Mouse (Mus musculus) embryo, embryonic 9.5 days (tissue): ENCODE results near the gene Taldo1.
A peak's percentile ranks its signal among the peaks of the same experiment; 100 is the strongest.
"Not testable (repeated sequence)": the region's sequence is repeated elsewhere in the genome, so short reads cannot be mapped to it uniquely, and the experiment has no call there.

Experiments
- DNase-seq: peaks from one replicate; pipeline ENCODE4 v3.0.0-alpha.2; 2017; ENCODE audit errors: extremely low spot score

The Taldo1 gene

DNA sequence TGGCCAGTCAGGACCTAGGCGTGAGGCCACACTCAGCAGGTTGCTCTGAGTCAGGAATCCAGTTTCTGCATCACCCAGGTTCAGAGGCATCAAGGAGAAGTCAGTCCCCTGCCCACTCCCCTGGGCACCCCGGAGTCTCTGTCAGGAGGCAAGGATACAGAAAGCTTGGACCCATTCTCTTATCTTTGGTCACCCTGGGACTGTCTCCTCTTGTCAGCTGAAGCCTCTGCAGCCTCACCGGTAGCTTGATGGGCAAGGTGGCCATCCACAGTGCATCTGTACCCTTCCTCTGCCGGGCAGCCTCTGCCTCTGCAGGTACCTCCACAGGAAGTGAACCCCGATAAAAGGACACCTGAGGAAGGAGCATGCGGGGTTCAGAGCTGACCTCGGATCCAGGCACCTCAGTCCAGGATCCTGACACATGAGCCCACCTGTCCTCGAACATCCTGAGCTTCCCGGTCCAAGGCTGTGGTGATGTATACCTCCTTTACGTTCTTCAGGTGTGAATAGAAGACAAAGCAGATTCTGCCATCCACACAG, 47.2 kb downstream of the Taldo1 start:
- no peak for DNase-seq

DNA sequence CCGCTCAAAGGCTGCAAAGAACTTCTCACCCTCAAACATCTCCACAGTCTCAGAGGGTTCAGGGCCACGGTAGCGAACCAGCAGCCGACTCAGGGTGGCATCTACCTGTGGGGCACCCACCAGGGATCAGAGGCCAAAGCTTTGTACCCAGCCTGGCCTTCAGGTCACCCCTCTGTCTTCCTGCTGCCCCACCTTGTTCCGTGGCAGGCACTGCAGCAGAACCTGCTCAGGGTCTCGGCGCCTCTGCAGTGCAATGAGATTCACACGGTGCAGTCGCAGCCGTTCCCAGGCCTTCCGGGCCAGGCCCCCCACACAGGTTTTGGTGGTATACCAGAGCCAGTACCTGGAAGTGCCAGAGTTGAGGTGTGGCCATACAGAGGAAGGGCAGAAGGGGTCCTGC, 47.8 kb downstream of the Taldo1 start:
- no peak for DNase-seq

DNA sequence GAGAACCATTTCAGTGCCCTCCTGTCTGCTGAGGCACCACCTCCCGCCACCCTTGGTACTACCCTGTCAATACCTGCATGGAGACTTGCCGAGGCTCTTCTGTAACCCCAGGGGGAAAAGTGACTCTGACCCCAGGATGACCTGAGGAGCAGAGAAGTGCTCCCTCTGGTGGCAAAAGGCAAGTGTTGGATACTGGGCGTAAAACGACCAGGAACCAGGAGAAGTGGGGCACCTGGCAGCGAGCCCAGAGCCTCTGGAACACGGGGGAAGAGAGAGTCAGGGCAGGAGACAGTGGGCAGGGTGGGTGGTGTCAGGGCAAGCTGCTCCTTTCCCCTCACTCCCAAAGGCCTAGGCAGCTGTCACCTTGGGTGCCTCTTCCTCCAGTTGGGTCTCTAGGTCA, 48.6 kb downstream of the Taldo1 start:
- peak; percentile 48 for DNase-seq

DNA sequence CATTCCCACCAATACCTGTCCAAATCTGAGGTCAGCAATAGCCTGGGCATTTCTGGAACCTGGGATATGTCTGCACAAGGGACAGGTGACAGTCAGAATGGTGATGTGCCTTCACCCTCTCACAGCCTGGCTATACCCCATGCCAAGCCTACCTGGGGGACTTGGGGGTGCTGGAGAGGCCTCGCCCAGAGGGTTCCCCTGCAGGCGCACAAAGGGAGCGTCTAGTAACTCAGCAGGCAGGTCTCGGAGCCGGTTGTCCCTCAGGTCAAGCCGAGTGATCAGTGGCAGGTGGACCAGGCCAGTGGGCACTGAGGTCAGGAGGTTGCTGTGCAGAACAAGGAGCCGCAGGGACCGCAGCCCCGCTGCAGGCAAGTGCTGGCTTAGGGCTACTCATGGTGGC, 49.5 kb downstream of the Taldo1 start:
- DNase-seq: no peak

DNA sequence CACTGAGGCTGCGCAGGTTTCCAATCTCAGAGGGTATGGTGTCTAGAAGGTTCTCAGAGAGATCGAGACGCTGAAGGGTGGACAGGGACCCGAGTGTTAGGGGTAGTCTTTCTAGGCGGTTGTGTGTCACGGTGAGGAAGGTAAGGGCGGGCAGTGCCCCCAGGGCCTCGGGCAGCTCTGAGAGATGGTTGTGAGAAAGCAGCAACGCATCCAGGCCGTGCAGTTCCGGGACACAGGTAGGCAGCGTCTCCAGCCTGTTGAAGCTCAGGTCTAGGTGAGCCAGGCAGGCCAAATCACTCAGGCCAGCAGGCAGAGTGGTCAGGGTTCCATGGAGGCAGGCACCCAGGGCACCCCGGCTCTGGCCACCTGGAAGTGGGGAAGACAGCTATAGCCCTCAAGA, 50.2 kb downstream of the Taldo1 start:
- DNase-seq: no peak

DNA sequence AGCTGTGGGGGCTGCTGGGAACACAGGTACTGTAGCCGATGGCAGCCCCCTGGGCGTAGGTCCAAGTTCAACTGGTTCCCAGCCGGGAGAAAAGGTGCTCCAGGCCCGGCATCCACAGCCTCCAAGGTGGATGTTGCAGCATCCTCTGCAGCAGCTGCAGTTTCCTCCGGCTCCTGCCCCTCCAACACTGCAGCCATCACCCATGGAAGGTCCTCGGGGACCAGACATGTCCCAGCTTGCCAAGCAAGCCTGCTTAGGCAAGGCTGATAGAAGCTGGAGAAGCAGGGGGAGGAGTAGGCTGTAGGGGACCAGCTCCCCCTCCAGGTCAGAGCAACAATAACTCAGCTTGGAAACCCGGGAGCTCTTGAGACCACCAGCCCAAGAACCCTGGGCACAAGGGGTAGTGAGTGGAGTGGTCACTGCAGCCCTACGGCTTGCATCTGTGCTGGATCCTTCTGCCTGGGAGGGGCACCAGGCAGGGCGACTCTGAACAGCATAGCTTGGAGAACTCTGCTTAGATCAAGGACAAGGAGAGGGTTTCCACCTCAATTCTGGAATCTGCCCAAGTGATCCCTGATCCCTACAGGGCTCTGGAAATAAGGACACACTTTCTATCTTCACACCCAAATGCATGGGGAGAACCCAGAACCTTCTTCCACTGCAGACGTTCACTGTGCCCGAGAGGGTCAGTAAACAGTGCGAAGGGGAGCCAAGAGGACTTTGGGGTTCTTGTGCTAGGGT, 51.3 kb downstream of the Taldo1 start:
- peak; percentile 73 for DNase-seq

DNA sequence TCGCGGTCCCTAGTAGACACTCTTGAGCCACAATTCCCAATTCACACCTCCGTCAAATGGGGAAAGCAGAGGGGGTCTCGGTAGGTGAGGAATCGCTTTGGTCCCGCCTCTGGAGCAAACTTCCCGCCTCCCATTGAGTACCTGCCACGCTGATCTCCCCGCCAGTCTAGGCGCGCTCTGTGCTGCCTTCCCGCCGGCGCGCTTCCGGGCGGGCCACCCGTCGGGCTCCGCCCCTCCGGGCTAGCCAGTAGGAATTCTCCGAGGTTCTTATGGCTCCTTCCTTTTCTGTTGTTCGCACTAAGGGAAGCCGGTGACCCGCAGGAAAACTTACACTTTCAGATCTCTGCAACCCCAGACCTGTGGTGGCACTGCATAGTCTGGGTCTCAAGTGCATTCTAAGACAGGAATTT, 51.8 kb downstream of the Taldo1 start, which contains the start of gene Pidd1:
TSS of gene Pidd1 (minus strand) at position 198 of the 410 bp plus-strand sequence.
- DNase-seq: peak; percentile 81

DNA sequence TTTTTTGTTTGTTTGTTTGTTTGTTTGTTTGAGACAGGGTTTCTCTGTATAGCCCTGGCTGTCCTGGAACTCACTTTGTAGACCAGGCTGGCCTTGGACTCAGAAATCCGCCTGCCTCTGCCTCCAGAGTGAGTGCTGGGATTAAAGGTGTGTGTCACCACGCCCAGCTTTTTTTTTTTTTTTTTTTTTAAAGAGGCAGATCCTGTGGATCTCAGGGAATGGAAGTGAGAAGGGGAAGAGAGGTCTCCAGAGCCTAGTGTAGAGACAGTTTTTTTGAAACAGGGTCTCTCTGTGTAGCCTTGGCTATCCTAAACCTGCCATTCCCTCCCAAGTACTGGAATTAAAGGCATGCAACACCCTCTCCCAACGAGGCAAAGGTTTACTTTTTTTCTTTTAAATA, 54.4 kb downstream of the Taldo1 start:
- DNase-seq: not testable (repeated sequence)

DNA sequence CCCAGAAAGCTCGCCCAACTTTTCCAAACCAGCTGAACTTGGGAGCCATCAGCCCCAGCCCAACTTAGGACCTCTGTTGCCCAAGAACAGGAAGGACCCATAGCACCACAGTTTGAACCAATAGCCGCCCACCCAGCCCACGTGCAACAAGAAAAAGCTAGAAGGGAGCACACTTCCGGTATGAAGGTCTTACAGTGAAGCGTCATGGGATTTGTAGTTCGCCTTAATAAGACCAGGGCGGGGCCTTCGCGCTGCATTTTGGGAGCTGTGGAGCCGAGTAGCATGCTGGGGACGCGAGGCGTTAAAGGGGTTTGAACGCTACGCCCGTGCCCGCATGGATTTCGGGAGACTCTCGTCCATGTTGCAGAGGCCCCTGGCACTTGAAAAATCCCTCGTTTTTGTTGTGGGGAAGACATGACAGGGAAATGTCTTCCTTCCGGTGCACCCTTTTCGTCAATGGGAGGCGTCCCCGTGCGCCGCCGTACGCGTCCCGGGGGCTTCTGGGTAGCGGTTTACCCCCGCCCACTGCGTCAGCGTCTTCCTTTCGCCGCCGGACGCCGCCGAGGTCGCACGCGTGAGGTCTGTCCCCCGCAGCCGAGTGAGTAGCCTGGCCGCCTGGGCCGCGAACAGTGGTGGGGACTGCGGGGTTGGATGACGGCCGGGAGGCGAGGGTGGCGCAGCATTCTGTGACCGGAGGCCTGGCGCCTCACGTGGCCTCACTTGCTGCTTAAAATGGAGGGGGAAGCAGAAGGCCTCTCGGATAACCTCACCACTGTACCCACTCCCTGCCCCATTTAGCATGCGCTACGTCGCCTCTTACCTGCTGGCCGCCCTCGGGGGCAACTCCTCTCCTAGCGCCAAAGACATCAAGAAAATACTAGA, 55.4 kb downstream of the Taldo1 start, which contains the start of gene Rplp2:
TSS of gene Rplp2 (plus strand) at position 261 of the 882 bp plus-strand sequence.
- DNase-seq: peak; percentile 97

DNA sequence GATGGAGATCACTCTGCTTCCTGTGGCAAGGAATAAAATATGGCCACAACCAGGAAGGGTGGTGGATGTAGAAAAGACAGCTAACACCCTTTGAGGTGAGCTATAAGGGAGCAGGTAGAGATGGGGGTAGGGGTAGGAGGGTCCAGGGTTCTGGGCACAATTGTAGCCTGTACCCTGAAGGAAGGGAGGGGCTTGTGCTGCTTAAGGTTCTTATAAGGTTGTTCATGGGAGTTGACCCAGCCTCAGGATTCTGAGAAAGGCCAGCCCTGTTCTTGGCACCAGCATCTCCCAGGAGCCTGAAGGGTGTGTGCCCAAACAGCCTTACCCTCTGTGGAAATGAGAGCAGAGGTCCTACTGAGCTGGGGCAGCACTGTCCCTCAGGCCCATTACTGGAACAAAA, 59.9 kb downstream of the Taldo1 start:
- DNase-seq: no peak
